Mouse (Mus musculus): Measurements from ENCODE around the gene Tcl1b2. TPM values are rescaled to one million over a fixed set of nuclear protein-coding genes. Genes with fewer than 3 reads are reported as not detected.
"Not testable (repeated sequence)": the region's sequence is repeated elsewhere in the genome, so short reads cannot be mapped to it uniquely, and the experiment has no call there.

The Tcl1b2 gene
- polyA plus RNA-seq, 1 experiment from 2014 or later: not detected

- DNase-seq (ENCODE audit: low spot score): no peak
- H3K36me3 ChIP-seq (ENCODE audit: control insufficient read depth, insufficient read depth, low read length): no peaks in the 10 kb centered on the region
- H3K4me3 ChIP-seq (ENCODE audit: low read depth, low read length): no peak overlapping the region
- no peak overlapping the region for H3K9ac ChIP-seq (ENCODE audit: low read length)
- WGBS: 96% methylated on average over 1 of the region's 1 CpGs
- H3K4me1 ChIP-seq (ENCODE audit: control insufficient read depth, insufficient read depth, low read length): no peaks in the 10 kb centered on the region
- no peaks in the 10 kb centered on the region for H3K27me3 ChIP-seq (replicated peaks; ENCODE audit: control insufficient read depth, insufficient read depth, low read length)
- H3K4me2 ChIP-seq (ENCODE audit: low read length): no peak overlapping the region
- H3K27ac ChIP-seq (ENCODE audit: low read depth, low read length): no peak overlapping the region
- no peaks in the 10 kb centered on the region for H3K9me3 ChIP-seq (replicated peaks; ENCODE audit: control insufficient read depth, low read length)
- ATAC-seq: no peak
These were observed 29.2 kb upstream of the Tcl1b2 start for GRCm38 (mm10) chr12:105116648-105117047.

GRCm38 (mm10) chr12:105125362-105125761 lies 20.5 kb upstream of the Tcl1b2 start:
- Histone ChIP-seq H3K4me3 (ENCODE audit: low read depth, low read length) (no peak overlapping the region), H3K9ac (ENCODE audit: low read length) (no peak overlapping the region), H3K4me2 (ENCODE audit: low read length) (no peak overlapping the region), H3K27me3 (replicated peaks; ENCODE audit: control insufficient read depth, insufficient read depth, low read length) (no peaks in the 10 kb centered on the region), H3K27ac (ENCODE audit: low read depth, low read length) (no peak overlapping the region), H3K4me1 (ENCODE audit: control insufficient read depth, insufficient read depth, low read length) (no peaks in the 10 kb centered on the region), H3K36me3 (ENCODE audit: control insufficient read depth, insufficient read depth, low read length) (no peaks in the 10 kb centered on the region), H3K9me3 (replicated peaks; ENCODE audit: control insufficient read depth, low read length) (no peaks in the 10 kb centered on the region)
- DNase-seq (ENCODE audit: low spot score): no peak
- ATAC-seq: no peak
- 79% methylated on average over 6 of the region's 6 CpGs for WGBS

DNA sequence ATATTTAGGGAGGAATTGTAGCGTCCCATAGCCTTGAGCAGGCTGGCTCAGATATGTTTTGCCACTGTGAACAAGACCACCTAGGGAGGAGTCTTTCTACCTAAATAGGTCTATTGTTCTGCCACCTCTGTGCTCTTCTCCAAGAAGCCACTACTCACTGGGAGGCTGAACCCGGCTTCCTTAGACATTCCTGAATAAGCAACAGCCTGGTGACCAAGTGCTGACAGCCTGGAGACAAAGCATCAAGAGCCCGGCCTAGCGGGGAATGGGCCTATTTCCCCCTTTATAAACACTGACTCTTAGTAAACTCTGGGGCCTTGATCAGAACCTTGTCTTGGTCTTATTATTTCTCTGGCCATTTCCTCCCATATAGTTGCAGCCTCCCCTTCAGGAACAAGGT lies 19.3 kb upstream of the Tcl1b2 start:
- no peak overlapping the region for H3K4me3 ChIP-seq (ENCODE audit: low read depth, low read length)
- H3K9ac ChIP-seq (ENCODE audit: low read length): no peak overlapping the region
- 33% methylated on average over 4 of the region's 4 CpGs for WGBS
- DNase-seq (ENCODE audit: low spot score) (no peak), ATAC-seq (no peak)
- no peaks in the 10 kb centered on the region for H3K36me3 ChIP-seq (ENCODE audit: control insufficient read depth, insufficient read depth, low read length)
- no peaks in the 10 kb centered on the region for H3K9me3 ChIP-seq (replicated peaks; ENCODE audit: control insufficient read depth, low read length)
- H3K27ac ChIP-seq (ENCODE audit: low read depth, low read length): no peak overlapping the region
- no peak overlapping the region for H3K4me2 ChIP-seq (ENCODE audit: low read length)
- H3K27me3 ChIP-seq (replicated peaks; ENCODE audit: control insufficient read depth, insufficient read depth, low read length): no peaks in the 10 kb centered on the region
- H3K4me1 ChIP-seq (ENCODE audit: control insufficient read depth, insufficient read depth, low read length): no peaks in the 10 kb centered on the region

DNA sequence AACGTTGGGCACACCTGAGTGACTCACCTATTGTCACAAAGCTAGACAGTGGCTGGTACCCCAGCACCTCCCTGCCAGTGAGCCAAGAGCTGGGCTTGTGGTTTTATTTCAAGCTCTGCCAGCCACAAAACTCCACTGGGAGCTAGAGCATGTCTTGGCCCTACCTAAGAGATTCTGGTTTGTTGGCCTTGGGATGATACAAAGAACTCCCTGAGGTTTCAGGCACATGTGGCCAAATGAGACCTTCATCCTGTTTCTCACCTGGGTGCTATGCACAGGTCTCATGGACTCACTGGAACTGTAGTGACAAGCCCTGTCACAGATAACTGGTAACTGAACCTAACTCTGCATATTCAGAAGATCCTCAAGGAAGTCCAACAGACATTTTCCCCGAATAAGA lies 18.2 kb upstream of the Tcl1b2 start:
- no peak overlapping the region for H3K4me2 ChIP-seq (ENCODE audit: low read length)
- ATAC-seq: no peak
- no peak for DNase-seq (ENCODE audit: low spot score)
- H3K27me3 ChIP-seq (replicated peaks; ENCODE audit: control insufficient read depth, insufficient read depth, low read length): no peaks in the 10 kb centered on the region
- no peak overlapping the region for H3K27ac ChIP-seq (ENCODE audit: low read depth, low read length)
- H3K9me3 ChIP-seq (replicated peaks; ENCODE audit: control insufficient read depth, low read length): no peaks in the 10 kb centered on the region
- 85% methylated on average over 2 of the region's 2 CpGs for WGBS
- H3K4me3 ChIP-seq (ENCODE audit: low read depth, low read length): no peak overlapping the region
- no peak overlapping the region for H3K9ac ChIP-seq (ENCODE audit: low read length)
- H3K4me1 ChIP-seq (ENCODE audit: control insufficient read depth, insufficient read depth, low read length): no peaks in the 10 kb centered on the region
- no peaks in the 10 kb centered on the region for H3K36me3 ChIP-seq (ENCODE audit: control insufficient read depth, insufficient read depth, low read length)

DNA sequence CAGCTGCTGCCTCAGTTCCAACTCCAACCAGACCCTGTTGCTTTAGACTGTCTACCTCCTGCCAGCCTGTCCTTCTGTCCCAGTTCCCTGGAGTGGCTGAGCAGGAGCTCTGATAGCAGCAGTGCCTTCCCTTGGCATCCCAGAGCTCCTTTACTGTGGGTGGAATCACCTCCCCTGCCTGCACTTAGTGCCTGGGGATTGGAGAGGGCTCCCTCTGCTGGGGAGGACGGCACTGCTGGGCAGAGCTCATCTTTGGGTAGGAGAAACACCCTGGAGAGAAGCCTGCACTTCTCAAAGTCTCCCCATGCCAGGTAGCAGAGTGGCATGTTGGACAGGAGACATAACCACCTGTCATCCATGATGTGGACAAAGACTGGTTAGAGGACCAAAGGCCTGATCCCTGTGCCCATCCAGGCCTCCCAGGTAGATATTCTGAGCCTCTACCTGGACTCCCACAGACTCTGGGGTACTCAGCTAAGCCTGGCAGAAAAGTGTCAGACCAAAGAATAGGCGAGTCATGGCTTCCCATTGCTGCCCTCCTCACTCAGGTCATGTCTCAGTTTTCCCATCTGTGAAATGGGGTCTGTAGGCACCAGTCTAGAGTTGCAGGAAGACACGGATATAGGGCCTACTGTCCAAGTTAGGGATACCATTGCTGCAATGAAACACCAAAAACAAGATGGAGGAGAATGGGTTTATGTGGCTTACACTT lies 16.2 kb upstream of the Tcl1b2 start:
- H3K9ac ChIP-seq (ENCODE audit: low read length); H3K27ac ChIP-seq (ENCODE audit: low read depth, low read length); H3K9me3 ChIP-seq (replicated peaks; ENCODE audit: control insufficient read depth, low read length); H3K4me2 ChIP-seq (ENCODE audit: low read length); H3K4me3 ChIP-seq (ENCODE audit: low read depth, low read length); H3K27me3 ChIP-seq (replicated peaks; ENCODE audit: control insufficient read depth, insufficient read depth, low read length); ATAC-seq; H3K36me3 ChIP-seq (ENCODE audit: control insufficient read depth, insufficient read depth, low read length); DNase-seq (ENCODE audit: low spot score); H3K4me1 ChIP-seq (ENCODE audit: control insufficient read depth, insufficient read depth, low read length): not testable (repeated sequence)
- 73% methylated on average over 3 of the region's 3 CpGs for WGBS

GRCm38 (mm10) chr12:105134167-105134566 lies 11.6 kb upstream of the Tcl1b2 start:
- WGBS: 80% methylated on average over 2 of the region's 2 CpGs
- not testable (repeated sequence) for H3K9me3 ChIP-seq (replicated peaks; ENCODE audit: control insufficient read depth, low read length); H3K27me3 ChIP-seq (replicated peaks; ENCODE audit: control insufficient read depth, insufficient read depth, low read length); H3K4me3 ChIP-seq (ENCODE audit: low read depth, low read length); DNase-seq (ENCODE audit: low spot score); H3K4me2 ChIP-seq (ENCODE audit: low read length); H3K4me1 ChIP-seq (ENCODE audit: control insufficient read depth, insufficient read depth, low read length); H3K36me3 ChIP-seq (ENCODE audit: control insufficient read depth, insufficient read depth, low read length); ATAC-seq; H3K27ac ChIP-seq (ENCODE audit: low read depth, low read length); H3K9ac ChIP-seq (ENCODE audit: low read length)

GRCm38 (mm10) chr12:105134826-105135225 lies 11.0 kb upstream of the Tcl1b2 start:
- 86% methylated on average over 4 of the region's 4 CpGs for WGBS
- H3K4me2 ChIP-seq (ENCODE audit: low read length); H3K36me3 ChIP-seq (ENCODE audit: control insufficient read depth, insufficient read depth, low read length): not testable (repeated sequence)

GRCm38 (mm10) chr12:105137729-105138128 lies 8.1 kb upstream of the Tcl1b2 start:
- not testable (repeated sequence) for H3K36me3 ChIP-seq (ENCODE audit: control insufficient read depth, insufficient read depth, low read length); H3K27me3 ChIP-seq (replicated peaks; ENCODE audit: control insufficient read depth, insufficient read depth, low read length); H3K9me3 ChIP-seq (replicated peaks; ENCODE audit: control insufficient read depth, low read length); ATAC-seq; H3K4me1 ChIP-seq (ENCODE audit: control insufficient read depth, insufficient read depth, low read length); H3K27ac ChIP-seq (ENCODE audit: low read depth, low read length); H3K4me2 ChIP-seq (ENCODE audit: low read length); DNase-seq (ENCODE audit: low spot score); H3K4me3 ChIP-seq (ENCODE audit: low read depth, low read length); H3K9ac ChIP-seq (ENCODE audit: low read length)
- 85% methylated on average over 1 of the region's 1 CpGs for WGBS

More at GRCm38 (mm10) chr12:105134826-105135225, 11.0 kb upstream of the Tcl1b2 start:
- H3K9ac ChIP-seq (ENCODE audit: low read length); H3K27me3 ChIP-seq (replicated peaks; ENCODE audit: control insufficient read depth, insufficient read depth, low read length); H3K9me3 ChIP-seq (replicated peaks; ENCODE audit: control insufficient read depth, low read length); ATAC-seq; DNase-seq (ENCODE audit: low spot score); H3K27ac ChIP-seq (ENCODE audit: low read depth, low read length); H3K4me1 ChIP-seq (ENCODE audit: control insufficient read depth, insufficient read depth, low read length); H3K4me3 ChIP-seq (ENCODE audit: low read depth, low read length): not testable (repeated sequence)

- no peak overlapping the region for H3K4me3 ChIP-seq (ENCODE audit: low read depth, low read length)
- 96% methylated on average over 3 of the region's 3 CpGs for WGBS
- no peaks in the 10 kb centered on the region for H3K36me3 ChIP-seq (ENCODE audit: control insufficient read depth, insufficient read depth, low read length)
- no peaks in the 10 kb centered on the region for H3K27me3 ChIP-seq (replicated peaks; ENCODE audit: control insufficient read depth, insufficient read depth, low read length)
- ATAC-seq (no peak), DNase-seq (ENCODE audit: low spot score) (no peak)
- H3K4me1 ChIP-seq (ENCODE audit: control insufficient read depth, insufficient read depth, low read length): no peaks in the 10 kb centered on the region
- H3K27ac ChIP-seq (ENCODE audit: low read depth, low read length): no peak overlapping the region
- H3K4me2 ChIP-seq (ENCODE audit: low read length): no peak overlapping the region
- H3K9me3 ChIP-seq (replicated peaks; ENCODE audit: control insufficient read depth, low read length): no peaks in the 10 kb centered on the region
- H3K9ac ChIP-seq (ENCODE audit: low read length): no peak overlapping the region
These were observed 2.7 kb upstream of the Tcl1b2 start for GRCm38 (mm10) chr12:105143096-105143495.
